Mouse (Mus musculus) forebrain, embryonic 11.5 days (tissue): ENCODE results near the gene Zfp428. TPM values are rescaled to one million over a fixed set of nuclear protein-coding genes. Genes with fewer than 3 reads are reported as not detected.

Experiments
- ATAC-seq: fragments of 200-750 bp; cut with Nextera tagmentation; replicated peaks from 2 replicates; pipeline ENCODE4 v1.8.0; 2017; ENCODE audit warnings: moderate TSS enrichment; ENCODE audit not compliant: low FRiP score
- DNase-seq: peaks from one replicate; pipeline ENCODE4 v3.0.0-alpha.2; 2017; ENCODE audit warnings: low spot score
- H3K27ac ChIP-seq: fragments of 300-500 bp; sonication (generic); 2 replicates; pipeline ENCODE4 v1.5.1; 2014; ENCODE audit warnings: low read depth, low read length
- H3K27me3 ChIP-seq: fragments of 300-500 bp; sonication (generic); 2 replicates; pipeline ENCODE4 v1.6.1; 2014; ENCODE audit warnings: mild to moderate bottlenecking, low read length, mixed read lengths; ENCODE audit not compliant: control insufficient read depth, insufficient read depth
- H3K36me3 ChIP-seq: fragments of 300-500 bp; sonication (generic); 2 replicates; pipeline ENCODE4 v1.6.1; 2014; ENCODE audit warnings: mild to moderate bottlenecking, low read length, moderate library complexity, mixed read lengths; ENCODE audit not compliant: control insufficient read depth, insufficient read depth
- H3K4me1 ChIP-seq: fragments of 300-500 bp; sonication (generic); replicated peaks from 2 replicates; pipeline ENCODE4 v1.6.1; 2014; ENCODE audit warnings: low read length, mixed read lengths; ENCODE audit not compliant: control insufficient read depth, insufficient read depth
- H3K4me2 ChIP-seq: fragments of 300-500 bp; sonication (generic); 2 replicates; pipeline ENCODE4 v1.6.1; 2014; ENCODE audit warnings: low read depth, mild to moderate bottlenecking, low read length, moderate library complexity, mixed read lengths; ENCODE audit not compliant: severe bottlenecking
- H3K4me3 ChIP-seq: fragments of 300-500 bp; sonication (generic); 2 replicates; pipeline ENCODE4 v1.5.1; 2014; ENCODE audit warnings: low read depth, low read length
- H3K9ac ChIP-seq: fragments of 300-500 bp; sonication (generic); 2 replicates; pipeline ENCODE4 v1.6.1; 2014; ENCODE audit warnings: low read length
- H3K9me3 ChIP-seq: fragments of 300-500 bp; sonication (generic); 2 replicates; pipeline ENCODE4 v1.6.1; 2016; ENCODE audit warnings: low read length, mixed read lengths; ENCODE audit not compliant: control insufficient read depth
- WGBS: fragments of 180-500 bp; shearing (Covaris S2); extraction: QIAGEN DNeasy Blood & Tissue Kit; methylation state at CpG from one replicate; pipeline ENCODE4 v1.1.7; 2014; 5-methylcytosine and 5-hydroxymethylcytosine counted together
- polyA plus RNA-seq: library from polyadenylated mRNA; unstranded; fragments of >200 nt; fragmentation: Nextera tagmentation; extraction: Ambion mirVana; gene quantifications from 2 replicates; pipeline ENCODE4 v1.2.1, GENCODE M21; 2014

Zfp428 gene
- polyA plus RNA-seq, 1 experiment from 2014 or later = 109 TPM

DNA sequence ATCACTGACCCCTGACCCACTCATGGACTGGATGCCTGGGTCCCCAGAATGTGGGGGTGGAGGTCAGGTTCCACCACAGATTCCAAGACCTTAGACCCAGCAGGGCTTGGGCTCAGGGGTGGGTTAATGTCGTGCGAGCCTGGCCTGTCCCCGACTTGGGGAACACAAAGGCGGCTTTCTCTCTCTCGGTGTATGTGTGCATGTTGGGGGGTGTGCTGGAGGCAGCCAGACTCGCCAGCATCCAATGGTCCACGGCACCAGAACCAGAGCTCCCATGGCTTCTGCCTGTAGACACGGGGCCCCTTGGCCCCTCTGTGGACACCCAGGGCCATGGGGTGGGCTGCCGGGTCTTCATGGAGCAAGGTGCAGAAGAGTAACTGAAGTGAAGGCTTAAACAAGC lies 21.3 kb upstream of the Zfp428 start:
- no peaks in the 10 kb centered on the region; the same call in 1 of the 2 replicates for H3K27me3 ChIP-seq
- no peak overlapping the region for H3K27ac ChIP-seq
- H3K4me1 ChIP-seq = peaks cover 20% of the 10 kb centered on the region
- WGBS = 84% methylated on average over 9 of the region's 9 CpGs
- H3K36me3 ChIP-seq = no peaks in the 10 kb centered on the region; the same call in 1 of the 2 replicates
- no peaks in the 10 kb centered on the region for H3K9me3 ChIP-seq
- DNase-seq = no peak
- ATAC-seq = no peak
- no peak overlapping the region for H3K4me3 ChIP-seq
- no peak overlapping the region for H3K4me2 ChIP-seq
- peak overlapping the region; percentile 1; the same call in 1 of the 2 replicates for H3K9ac ChIP-seq

DNA sequence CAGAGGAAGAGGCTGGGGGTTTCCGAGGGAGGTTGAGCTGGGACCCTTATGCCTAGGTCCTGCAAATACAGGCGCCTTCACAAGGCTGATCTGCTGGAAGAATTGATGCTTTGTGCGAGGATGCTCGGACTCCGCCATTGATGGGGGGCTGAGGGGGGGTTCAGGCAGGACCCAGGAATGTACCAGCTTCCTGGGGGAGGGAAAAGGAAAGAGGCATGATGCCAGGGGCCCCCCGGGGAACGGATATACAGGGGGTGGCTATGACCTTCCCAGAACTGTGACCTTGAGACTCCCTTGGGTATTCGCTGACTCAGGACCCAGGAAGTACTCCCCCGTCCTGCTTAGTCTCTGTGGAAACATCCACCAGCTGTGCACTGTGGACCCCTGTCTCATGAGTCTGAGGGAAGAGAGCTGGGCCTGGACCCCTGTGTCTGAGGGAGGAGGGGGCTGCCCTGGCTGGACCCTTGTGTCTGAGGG lies 20.1 kb upstream of the Zfp428 start:
- ATAC-seq (peak; percentile 71), DNase-seq (no peak)
- no peaks in the 10 kb centered on the region; the same call in 1 of the 2 replicates for H3K36me3 ChIP-seq
- H3K27ac ChIP-seq = peak overlapping the region; percentile 75; the same call in 1 of the 2 replicates
- no peaks in the 10 kb centered on the region for H3K27me3 ChIP-seq
- H3K4me2 ChIP-seq = peak overlapping the region; percentile 34; the same call in 1 of the 2 replicates
- 42% methylated on average over 9 of the region's 9 CpGs for WGBS
- H3K9me3 ChIP-seq = no peaks in the 10 kb centered on the region
- H3K4me1 ChIP-seq = peaks cover 16% of the 10 kb centered on the region
- H3K9ac ChIP-seq = peak overlapping the region; percentile 49
- no peak overlapping the region for H3K4me3 ChIP-seq

DNA sequence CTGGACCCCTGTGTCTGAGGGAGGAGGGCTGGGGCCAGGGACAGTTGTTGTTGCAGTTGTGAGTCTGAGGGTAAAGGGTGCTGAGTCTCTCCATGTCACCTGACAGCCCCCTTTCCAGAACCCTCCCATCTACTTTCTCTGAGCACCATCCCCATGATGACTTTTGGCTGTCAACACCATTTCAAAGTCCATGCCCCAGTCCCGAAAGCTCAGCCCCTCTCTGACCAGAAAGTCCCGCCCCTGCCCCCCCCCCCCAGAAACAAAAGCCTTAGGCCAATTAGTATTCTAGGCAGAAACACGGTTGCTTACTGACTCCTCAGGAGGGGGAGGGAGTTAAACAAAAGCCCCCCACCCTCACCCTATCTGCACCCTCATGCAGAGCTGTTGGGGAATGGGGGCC lies 19.4 kb upstream of the Zfp428 start:
- Histone ChIP-seq H3K4me1 (peaks cover 16% of the 10 kb centered on the region), H3K27ac (peak overlapping the region; percentile 64; the same call in 1 of the 2 replicates), H3K9me3 (no peaks in the 10 kb centered on the region), H3K4me2 (no peak overlapping the region), H3K36me3 (no peaks in the 10 kb centered on the region; the same call in 1 of the 2 replicates), H3K27me3 (no peaks in the 10 kb centered on the region), H3K9ac (no peak overlapping the region), H3K4me3 (no peak overlapping the region)
- WGBS = 18% methylated on average over 3 of the region's 3 CpGs
- no peak for DNase-seq
- no peak for ATAC-seq

DNA sequence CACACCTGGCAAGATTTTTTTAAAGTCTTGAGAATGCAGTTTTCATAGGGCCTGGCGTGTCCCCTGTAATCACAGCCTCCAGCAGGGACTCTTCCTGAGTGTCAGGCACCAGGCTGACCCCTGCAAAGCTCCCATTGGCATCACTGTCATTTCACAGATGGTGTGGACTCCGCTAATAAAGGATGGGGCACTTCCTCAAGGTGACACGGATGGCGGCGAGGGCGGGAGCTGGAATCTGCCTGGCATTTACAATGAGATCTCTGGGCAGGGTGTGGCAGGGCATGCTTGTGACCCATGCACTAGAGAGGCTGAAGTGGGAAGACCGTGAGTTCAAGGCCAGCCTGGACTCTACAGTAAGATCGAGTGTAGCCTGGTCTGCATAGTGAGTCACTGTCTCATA lies 18.5 kb upstream of the Zfp428 start:
- no peak for ATAC-seq
- Histone ChIP-seq H3K4me2 (no peak overlapping the region), H3K9ac (no peak overlapping the region), H3K4me1 (peaks cover 12% of the 10 kb centered on the region), H3K36me3 (no peaks in the 10 kb centered on the region; the same call in 1 of the 2 replicates), H3K27me3 (no peaks in the 10 kb centered on the region), H3K9me3 (no peaks in the 10 kb centered on the region), H3K27ac (no peak overlapping the region), H3K4me3 (no peak overlapping the region)
- 92% methylated on average over 8 of the region's 8 CpGs for WGBS
- DNase-seq = no peak

DNA sequence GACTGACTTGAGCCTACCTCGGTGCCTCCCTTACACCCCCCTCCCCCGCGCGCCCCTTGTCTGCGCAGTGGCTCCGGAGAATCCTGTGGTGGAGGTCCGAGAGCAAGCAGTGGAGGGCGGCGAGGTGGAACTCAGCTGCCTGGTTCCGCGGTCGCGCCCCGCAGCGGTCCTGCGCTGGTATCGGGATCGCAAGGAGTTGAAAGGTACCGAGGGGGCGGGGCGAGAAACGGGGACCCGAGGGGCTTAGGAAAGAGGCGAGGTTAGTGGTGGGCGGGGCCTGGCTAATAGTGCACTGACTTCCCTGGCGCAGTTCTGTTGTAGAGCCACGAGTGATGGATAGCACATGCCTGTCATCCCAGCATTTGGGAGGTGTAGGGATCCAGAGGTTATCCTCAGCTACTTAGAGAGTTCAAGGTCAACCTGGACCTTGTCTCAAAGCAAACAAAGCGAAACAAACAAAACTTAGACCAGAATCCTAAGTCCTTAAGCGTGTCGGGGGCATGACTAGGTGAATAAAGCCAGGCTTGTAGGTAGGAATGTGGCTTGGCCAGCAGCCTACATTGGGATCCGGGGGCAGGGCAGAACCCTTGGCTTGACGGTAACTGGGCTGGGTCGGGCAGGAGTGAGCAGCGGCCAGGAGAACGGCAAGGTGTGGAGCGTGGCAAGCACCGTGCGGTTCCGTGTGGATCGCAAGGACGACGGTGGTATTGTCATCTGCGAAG lies 6.8 kb upstream of the Zfp428 start:
- Histone ChIP-seq H3K27ac (no peak overlapping the region), H3K27me3 (peaks cover 15% of the 10 kb centered on the region), H3K9me3 (peaks cover 2% of the 10 kb centered on the region; the same call in 1 of the 2 replicates), H3K9ac (peak overlapping the region; percentile 8; the same call in 1 of the 2 replicates), H3K4me1 (peaks cover 9% of the 10 kb centered on the region), H3K4me2 (peak overlapping the region; percentile 31), H3K4me3 (peak overlapping the region; percentile 17; the same call in 1 of the 2 replicates), H3K36me3 (peaks cover 7% of the 10 kb centered on the region)
- peak; percentile 71 for DNase-seq
- ATAC-seq = peak; percentile 49
- 16% methylated on average over 43 of the region's 43 CpGs for WGBS

DNA sequence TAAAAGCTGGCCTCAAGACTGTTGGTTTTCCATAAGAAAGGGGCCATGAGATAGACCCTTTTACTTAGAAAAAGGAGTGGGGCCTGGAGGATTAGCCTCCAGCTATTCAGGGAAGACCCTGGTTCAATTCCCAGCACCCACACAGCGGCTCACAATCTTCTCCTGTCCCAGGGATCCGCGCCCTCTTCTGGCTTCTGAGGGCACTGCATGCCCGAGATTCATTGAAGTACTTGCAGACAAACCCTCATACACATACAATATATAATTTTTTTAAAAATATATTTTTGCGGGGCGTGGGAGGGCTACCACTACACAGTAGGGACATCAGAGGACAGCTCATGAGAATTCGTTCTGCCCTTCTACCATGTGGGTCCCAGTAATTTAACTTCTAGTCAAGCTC lies 5.9 kb upstream of the Zfp428 start:
- DNase-seq = peak; percentile 77
- no peak overlapping the region for H3K4me2 ChIP-seq
- peaks cover 18% of the 10 kb centered on the region for H3K4me1 ChIP-seq
- no peak overlapping the region for H3K9ac ChIP-seq
- peaks cover 15% of the 10 kb centered on the region for H3K27me3 ChIP-seq
- 32% methylated on average over 7 of the region's 7 CpGs for WGBS
- H3K4me3 ChIP-seq = no peak overlapping the region
- H3K36me3 ChIP-seq = peaks cover 7% of the 10 kb centered on the region
- no peak overlapping the region for H3K27ac ChIP-seq
- H3K9me3 ChIP-seq = peaks cover 2% of the 10 kb centered on the region; the same call in 1 of the 2 replicates
- no peak for ATAC-seq

DNA sequence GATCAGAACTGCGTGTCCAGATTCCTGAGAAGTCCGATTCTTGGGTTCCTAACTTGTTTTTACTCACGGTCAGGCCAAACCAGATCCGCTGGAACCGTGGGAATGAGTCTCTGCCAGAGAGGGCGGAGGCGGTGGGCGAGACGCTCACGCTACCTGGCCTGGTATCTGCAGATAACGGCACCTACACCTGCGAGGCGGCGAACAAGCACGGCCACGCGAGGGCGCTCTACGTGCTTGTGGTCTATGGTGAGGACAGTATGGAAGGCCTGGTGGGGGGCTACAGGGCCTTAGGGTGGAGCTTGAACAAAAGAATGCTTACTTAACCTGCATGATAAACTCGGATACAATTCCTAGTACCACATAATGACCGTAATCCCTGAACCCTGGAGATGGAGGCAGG lies 5.3 kb upstream of the Zfp428 start:
- Histone ChIP-seq H3K9ac (no peak overlapping the region), H3K27me3 (peaks cover 15% of the 10 kb centered on the region), H3K27ac (no peak overlapping the region), H3K4me1 (peaks cover 21% of the 10 kb centered on the region), H3K9me3 (peaks cover 2% of the 10 kb centered on the region; the same call in 1 of the 2 replicates), H3K4me2 (no peak overlapping the region), H3K4me3 (no peak overlapping the region), H3K36me3 (peaks cover 7% of the 10 kb centered on the region)
- no peak for ATAC-seq
- 55% methylated on average over 21 of the region's 21 CpGs for WGBS
- no peak for DNase-seq

DNA sequence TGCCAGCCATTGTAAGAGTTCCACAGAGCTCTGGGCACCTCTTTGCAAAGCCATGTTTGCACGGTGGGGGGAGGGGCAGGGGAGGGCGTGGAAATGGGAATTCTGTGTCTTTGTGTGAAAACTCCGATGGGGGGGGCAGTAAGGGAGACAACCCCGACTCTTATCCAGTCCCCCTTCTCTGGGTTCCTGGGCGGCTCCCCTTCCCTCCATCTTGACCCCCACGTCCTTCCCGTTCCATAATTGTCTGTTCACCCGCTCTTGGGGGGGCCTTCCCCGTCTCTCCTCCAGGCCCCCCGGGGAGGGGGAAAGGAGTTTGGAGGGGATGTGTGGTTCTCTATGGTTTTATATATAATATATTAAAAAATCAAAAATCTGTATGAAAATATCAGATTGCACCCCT lies 2.8 kb upstream of the Zfp428 start:
- Histone ChIP-seq H3K4me1 (peaks cover 26% of the 10 kb centered on the region), H3K9me3 (peaks cover 2% of the 10 kb centered on the region; the same call in 1 of the 2 replicates), H3K4me2 (no peak overlapping the region), H3K27ac (no peak overlapping the region), H3K4me3 (no peak overlapping the region), H3K36me3 (peaks cover 7% of the 10 kb centered on the region), H3K9ac (0 out of 2 replicates have a peak overlapping the region, but pooled peaks have one; percentile 32), H3K27me3 (peaks cover 12% of the 10 kb centered on the region)
- 35% methylated on average over 10 of the region's 10 CpGs for WGBS
- DNase-seq (no peak), ATAC-seq (no peak)
